ENCODE assay signal across 9 mouse cellular contexts in the genomic region with DNA sequence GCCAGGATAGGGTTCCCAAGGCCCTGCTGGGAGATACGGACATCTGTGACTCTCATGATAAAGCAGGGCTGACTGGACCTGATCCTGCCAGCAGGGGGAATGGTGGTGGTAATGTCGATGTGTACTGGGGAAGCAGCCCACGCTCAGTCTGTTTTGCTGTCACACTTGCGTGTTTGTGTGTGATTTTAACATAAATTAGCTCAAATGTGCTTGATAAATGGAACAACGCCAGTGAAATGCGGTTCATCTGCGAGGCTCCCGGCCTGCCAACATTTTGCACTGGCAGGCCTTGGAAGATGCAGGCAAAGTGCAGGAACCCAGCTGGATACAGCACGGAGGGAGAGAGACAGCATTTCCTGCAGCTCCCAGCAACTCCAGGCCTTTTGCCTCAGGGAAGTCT.
DNase-seq lines count a peak whose midpoint lies in the region; ATAC-seq and TF ChIP-seq lines count a peak whose summit lies in the region.
"Had no signal": no experiment of that assay in that cellular context is flagged by ENCODE, and none has a peak within 500 bp of the region (broad histone marks: within the 10 kb centered on the region; RNA-seq: fewer than 3 reads in every experiment).

No protein-coding gene starts in this region.

- no peak for ATAC-seq in forebrain, embryonic 11.5 days (replicated peaks; ENCODE audit: low FRiP score)
- ATAC-seq in embryonic facial prominence, embryonic 11.5 days (replicated peaks; ENCODE audit: insufficient number of reproducible peaks, low FRiP score, low TSS enrichment, low read depth) = no peak
- no peak for ATAC-seq in midbrain, postnatal 0 days (ENCODE audit: low FRiP score)
- ATAC-seq in megakaryocyte, adult 5-6 weeks (ENCODE audit: poor library complexity, severe bottlenecking) = no peak

- peak; percentile 60 for DNase-seq in forebrain, embryonic 11.5 days (ENCODE audit: low spot score)
- DNase-seq in forebrain, embryonic 10.5 days (ENCODE audit: extremely low spot score, low spot score) = no peak
- DNase-seq in Muller cell, postnatal 12 days (ENCODE audit: inconsistent ontology term) = peak; percentile 44
- peak; percentile 40 for DNase-seq in embryonic facial prominence, embryonic 11.5 days (ENCODE audit: low spot score)
- peak; percentile 86 for DNase-seq in layer of hippocampus, adult 11-12 months (ENCODE audit: low spot score)
- peak; percentile 71 for DNase-seq in midbrain, postnatal 0 days (ENCODE audit: low spot score)
- no peak for DNase-seq in urinary bladder, postnatal 14 days (ENCODE audit: low spot score)

- H3K4me2 ChIP-seq in forebrain, embryonic 11.5 days (ENCODE audit: low read depth, low read length, severe bottlenecking) = no peak overlapping the region
- H3K4me2 ChIP-seq in embryonic facial prominence, embryonic 11.5 days (ENCODE audit: low read depth, low read length) = no peak overlapping the region
- H3K4me2 ChIP-seq in midbrain, postnatal 0 days (ENCODE audit: low read depth, low read length, poor library complexity, severe bottlenecking) = 0 out of 2 replicates have a peak overlapping the region, but pooled peaks have one; percentile 6
- H3K4me2 ChIP-seq: embryonic facial prominence, embryonic 12.5 days had no signal

- H3K9me3 ChIP-seq in forebrain, embryonic 11.5 days (ENCODE audit: control insufficient read depth, low read length) = no peaks in the 10 kb centered on the region
- H3K9me3 ChIP-seq in forebrain, embryonic 10.5 days = no peaks in the 10 kb centered on the region
- H3K9me3 ChIP-seq in embryonic facial prominence, embryonic 11.5 days (replicated peaks; ENCODE audit: control insufficient read depth, low read length) = no peaks in the 10 kb centered on the region
- no peaks in the 10 kb centered on the region for H3K9me3 ChIP-seq in midbrain, postnatal 0 days (ENCODE audit: low read length)
- H3K9me3 ChIP-seq: embryonic facial prominence, embryonic 12.5 days had no signal

- TF ChIP-seq CTCF in midbrain, postnatal 0 days (IDR thresholded peaks at IDR 0.05) = peak; percentile 71

- 38% methylated on average over 9 of the region's 9 CpGs for WGBS in forebrain, embryonic 11.5 days
- WGBS in forebrain, embryonic 10.5 days = 44% methylated on average over 9 of the region's 9 CpGs
- 29% methylated on average over 9 of the region's 9 CpGs for WGBS in embryonic facial prominence, embryonic 11.5 days
- 35% methylated on average over 9 of the region's 9 CpGs for WGBS in midbrain, postnatal 0 days

- H3K4me3 ChIP-seq in forebrain, embryonic 11.5 days (ENCODE audit: low read depth, low read length) = no peak overlapping the region
- H3K4me3 ChIP-seq in forebrain, embryonic 10.5 days = no peak overlapping the region
- H3K4me3 ChIP-seq in embryonic facial prominence, embryonic 11.5 days (ENCODE audit: low read depth, low read length) = no peak overlapping the region
- no peak overlapping the region for H3K4me3 ChIP-seq in midbrain, postnatal 0 days (ENCODE audit: low read depth, low read length)
- H3K4me3 ChIP-seq: embryonic facial prominence, embryonic 12.5 days had no signal

- no peaks in the 10 kb centered on the region for H3K36me3 ChIP-seq in forebrain, embryonic 11.5 days (ENCODE audit: control insufficient read depth, insufficient read depth, low read length)
- no peaks in the 10 kb centered on the region for H3K36me3 ChIP-seq in forebrain, embryonic 10.5 days (replicated peaks)
- no peaks in the 10 kb centered on the region for H3K36me3 ChIP-seq in embryonic facial prominence, embryonic 11.5 days (replicated peaks; ENCODE audit: control insufficient read depth, insufficient read depth, low read depth, low read length)
- H3K36me3 ChIP-seq in midbrain, postnatal 0 days (ENCODE audit: insufficient read depth, low read length) = no peaks in the 10 kb centered on the region
- H3K36me3 ChIP-seq: embryonic facial prominence, embryonic 12.5 days had no signal

- H3K27ac ChIP-seq in forebrain, embryonic 11.5 days (ENCODE audit: low read depth, low read length) = no peak overlapping the region
- no peak overlapping the region for H3K27ac ChIP-seq in forebrain, embryonic 10.5 days
- H3K27ac ChIP-seq in embryonic facial prominence, embryonic 11.5 days (replicated peaks; ENCODE audit: low read depth, low read length) = no peak overlapping the region
- H3K27ac ChIP-seq in midbrain, postnatal 0 days (ENCODE audit: low read depth, low read length) = no peak overlapping the region
- H3K27ac ChIP-seq: embryonic facial prominence, embryonic 12.5 days had no signal

- H3K9ac ChIP-seq in forebrain, embryonic 11.5 days (ENCODE audit: low read length) = no peak overlapping the region
- H3K9ac ChIP-seq in embryonic facial prominence, embryonic 11.5 days (replicated peaks; ENCODE audit: low read length) = no peak overlapping the region
- H3K9ac ChIP-seq in midbrain, postnatal 0 days (replicated peaks; ENCODE audit: low read length, poor library complexity, severe bottlenecking) = no peak overlapping the region
- H3K9ac ChIP-seq: embryonic facial prominence, embryonic 12.5 days had no signal

- H3K27me3 ChIP-seq in forebrain, embryonic 11.5 days (ENCODE audit: control insufficient read depth, insufficient read depth, low read length) = no peaks in the 10 kb centered on the region
- H3K27me3 ChIP-seq in forebrain, embryonic 10.5 days (ENCODE audit: poor library complexity, severe bottlenecking) = no peaks in the 10 kb centered on the region
- no peaks in the 10 kb centered on the region for H3K27me3 ChIP-seq in embryonic facial prominence, embryonic 11.5 days (ENCODE audit: control insufficient read depth, insufficient read depth, low read length)
- no peaks in the 10 kb centered on the region for H3K27me3 ChIP-seq in midbrain, postnatal 0 days (ENCODE audit: insufficient read depth, low read length)
- H3K27me3 ChIP-seq: embryonic facial prominence, embryonic 12.5 days had no signal

- no peaks in the 10 kb centered on the region for H3K4me1 ChIP-seq in forebrain, embryonic 11.5 days (replicated peaks; ENCODE audit: control insufficient read depth, insufficient read depth, low read length)
- H3K4me1 ChIP-seq in forebrain, embryonic 10.5 days = peaks cover 7% of the 10 kb centered on the region
- H3K4me1 ChIP-seq in embryonic facial prominence, embryonic 11.5 days (ENCODE audit: control insufficient read depth, insufficient read depth, low read length) = no peaks in the 10 kb centered on the region
- H3K4me1 ChIP-seq in midbrain, postnatal 0 days (ENCODE audit: insufficient read depth, low read length) = no peaks in the 10 kb centered on the region
- H3K4me1 ChIP-seq: embryonic facial prominence, embryonic 12.5 days had no signal

Comparison
In these comparisons a context has a peak if more than half of its experiments do, and no peak if none do; other contexts are left out.
1. DNase-seq: peak in forebrain, embryonic 11.5 days (single experiment), Muller cell, postnatal 12 days (single experiment), embryonic facial prominence, embryonic 11.5 days (single experiment), layer of hippocampus, adult 11-12 months (single experiment) and midbrain, postnatal 0 days (single experiment); none in forebrain, embryonic 10.5 days (single experiment) and urinary bladder, postnatal 14 days (single experiment).